Mouse (Mus musculus) embryonic facial prominence, embryonic 15.5 days (tissue): ENCODE data around the gene Nmnat1. TPM values are rescaled to one million over a fixed set of nuclear protein-coding genes. Genes with fewer than 3 reads are reported as not detected.
"Not testable (repeated sequence)": the region's sequence is repeated elsewhere in the genome, so short reads cannot be mapped to it uniquely, and the experiment has no call there.

Source experiments
- ATAC-seq: fragments of 200-750 bp; cut with Nextera tagmentation; 2 replicates; pipeline ENCODE4 v1.8.0; 2017; ENCODE audit warnings: low read depth, moderate TSS enrichment; ENCODE audit not compliant: insufficient number of reproducible peaks, low FRiP score, low TSS enrichment
- H3K27ac ChIP-seq: fragments of 300-500 bp; sonication (generic); replicated peaks from 2 replicates; pipeline ENCODE4 v1.5.1; 2015; ENCODE audit warnings: mild to moderate bottlenecking, inconsistent platforms
- H3K27me3 ChIP-seq: fragments of 300-500 bp; sonication (generic); 2 replicates; pipeline ENCODE4 v1.6.1; 2015; ENCODE audit warnings: inconsistent platforms
- H3K36me3 ChIP-seq: fragments of 300-500 bp; sonication (generic); 2 replicates; pipeline ENCODE4 v1.6.1; 2015; ENCODE audit warnings: mild to moderate bottlenecking, inconsistent platforms
- H3K4me1 ChIP-seq: fragments of 300-500 bp; sonication (generic); 2 replicates; pipeline ENCODE4 v1.6.1; 2015; ENCODE audit warnings: inconsistent platforms
- H3K4me2 ChIP-seq: fragments of 300-500 bp; sonication (generic); replicated peaks from 2 replicates; pipeline ENCODE4 v1.6.1; 2015; ENCODE audit warnings: mild to moderate bottlenecking, inconsistent platforms
- H3K4me3 ChIP-seq: fragments of 300-500 bp; sonication (generic); replicated peaks from 2 replicates; pipeline ENCODE4 v1.5.1; 2015; ENCODE audit warnings: mild to moderate bottlenecking, inconsistent platforms
- H3K9ac ChIP-seq: fragments of 300-500 bp; sonication (generic); 2 replicates; pipeline ENCODE4 v1.6.1; 2015; ENCODE audit warnings: inconsistent platforms
- H3K9me3 ChIP-seq: fragments of 300-500 bp; sonication (generic); replicated peaks from 2 replicates; pipeline ENCODE4 v1.6.1; 2016; ENCODE audit warnings: inconsistent platforms
- WGBS: fragments of 180-500 bp; shearing (Covaris S2); methylation state at CpG from one replicate; pipeline ENCODE4 v1.1.7; 2015; 5-methylcytosine and 5-hydroxymethylcytosine counted together
- polyA plus RNA-seq: library from polyadenylated mRNA; unstranded; fragments of >200 nt; fragmentation: Nextera tagmentation; extraction: Ambion mirVana; gene quantifications from 2 replicates; pipeline ENCODE4 v1.2.1, GENCODE M21; 2015

Gene Nmnat1
- polyA plus RNA-seq, 1 experiment from 2014 or later = 10.9 TPM

GRCm38 (mm10) chr4:149442436-149442835, 42.6 kb downstream of the Nmnat1 start:
- no peaks in the 10 kb centered on the region for H3K36me3 ChIP-seq
- no peak for ATAC-seq
- no peak overlapping the region for H3K4me2 ChIP-seq
- peaks cover 24% of the 10 kb centered on the region for H3K4me1 ChIP-seq
- no peaks in the 10 kb centered on the region for H3K27me3 ChIP-seq
- no peaks in the 10 kb centered on the region for H3K9me3 ChIP-seq
- H3K27ac ChIP-seq = no peak overlapping the region
- no peak overlapping the region for H3K9ac ChIP-seq
- WGBS = 19% methylated on average over 3 of the region's 3 CpGs
- H3K4me3 ChIP-seq = no peak overlapping the region

DNA sequence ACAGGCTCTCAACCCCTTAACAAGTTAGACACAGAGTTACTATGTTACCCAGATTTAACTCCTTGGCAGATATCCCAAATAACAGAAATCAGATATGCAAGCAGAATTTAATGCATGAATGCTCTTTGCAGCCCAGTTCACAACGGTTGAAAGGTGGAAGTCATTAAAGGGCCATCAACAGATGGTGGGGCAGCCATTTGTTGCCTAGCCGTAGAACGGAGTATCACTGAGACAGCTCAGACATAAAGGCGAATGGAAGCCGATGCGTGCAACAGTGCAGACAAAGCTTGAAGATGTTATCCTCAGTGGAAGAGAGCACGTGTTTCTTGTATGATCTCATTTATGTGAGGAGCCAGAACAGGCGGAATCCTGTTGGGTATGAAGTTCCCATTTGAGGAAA, 44.4 kb downstream of the Nmnat1 start:
- Histone ChIP-seq H3K4me3 (no peak overlapping the region), H3K9me3 (no peaks in the 10 kb centered on the region), H3K9ac (no peak overlapping the region), H3K27ac (0 out of 2 replicates have a peak overlapping the region, but pooled peaks have one; percentile 35), H3K27me3 (no peaks in the 10 kb centered on the region), H3K4me2 (no peak overlapping the region), H3K36me3 (no peaks in the 10 kb centered on the region), H3K4me1 (peaks cover 16% of the 10 kb centered on the region)
- WGBS = 25% methylated on average over 8 of the region's 8 CpGs
- ATAC-seq = no peak

DNA sequence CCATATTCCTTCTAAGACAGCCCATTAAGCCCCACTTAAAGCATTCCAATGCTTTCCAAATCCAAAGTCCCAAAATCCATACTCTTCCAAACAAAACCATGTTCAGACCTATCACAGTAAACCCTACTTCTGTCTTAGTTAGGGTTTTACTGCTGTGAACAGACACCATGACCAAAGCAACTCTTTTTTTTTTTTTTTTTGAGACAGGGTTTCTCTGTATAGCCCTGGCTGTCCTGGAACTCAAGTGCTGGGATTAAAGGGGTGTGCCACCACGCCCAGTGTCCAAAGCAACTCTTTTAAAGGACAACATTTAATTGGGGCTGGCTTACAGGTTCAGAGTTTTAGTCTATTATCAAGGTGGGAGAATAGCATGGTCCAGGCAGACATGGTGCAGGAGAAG, 53.1 kb downstream of the Nmnat1 start:
- ATAC-seq, H3K9me3 ChIP-seq, H3K4me1 ChIP-seq, H3K27ac ChIP-seq, H3K4me2 ChIP-seq, H3K9ac ChIP-seq, H3K27me3 ChIP-seq, H3K4me3 ChIP-seq, H3K36me3 ChIP-seq: not testable (repeated sequence)
- 69% methylated on average over 1 of the region's 1 CpGs for WGBS

- Histone ChIP-seq H3K36me3 (no peaks in the 10 kb centered on the region), H3K27ac (no peak overlapping the region), H3K4me3 (no peak overlapping the region), H3K9me3 (no peaks in the 10 kb centered on the region), H3K27me3 (no peaks in the 10 kb centered on the region), H3K9ac (no peak overlapping the region), H3K4me2 (no peak overlapping the region), H3K4me1 (0 out of 2 replicates have a peak, but pooled peaks cover 6% of the 10 kb centered on the region)
- no peak for ATAC-seq
- whole genome bisulfite sequencing = 82% methylated on average over 5 of the region's 5 CpGs
Measured at GRCm38 (mm10) chr4:149429592-149429991, 55.4 kb downstream of the Nmnat1 start.

DNA sequence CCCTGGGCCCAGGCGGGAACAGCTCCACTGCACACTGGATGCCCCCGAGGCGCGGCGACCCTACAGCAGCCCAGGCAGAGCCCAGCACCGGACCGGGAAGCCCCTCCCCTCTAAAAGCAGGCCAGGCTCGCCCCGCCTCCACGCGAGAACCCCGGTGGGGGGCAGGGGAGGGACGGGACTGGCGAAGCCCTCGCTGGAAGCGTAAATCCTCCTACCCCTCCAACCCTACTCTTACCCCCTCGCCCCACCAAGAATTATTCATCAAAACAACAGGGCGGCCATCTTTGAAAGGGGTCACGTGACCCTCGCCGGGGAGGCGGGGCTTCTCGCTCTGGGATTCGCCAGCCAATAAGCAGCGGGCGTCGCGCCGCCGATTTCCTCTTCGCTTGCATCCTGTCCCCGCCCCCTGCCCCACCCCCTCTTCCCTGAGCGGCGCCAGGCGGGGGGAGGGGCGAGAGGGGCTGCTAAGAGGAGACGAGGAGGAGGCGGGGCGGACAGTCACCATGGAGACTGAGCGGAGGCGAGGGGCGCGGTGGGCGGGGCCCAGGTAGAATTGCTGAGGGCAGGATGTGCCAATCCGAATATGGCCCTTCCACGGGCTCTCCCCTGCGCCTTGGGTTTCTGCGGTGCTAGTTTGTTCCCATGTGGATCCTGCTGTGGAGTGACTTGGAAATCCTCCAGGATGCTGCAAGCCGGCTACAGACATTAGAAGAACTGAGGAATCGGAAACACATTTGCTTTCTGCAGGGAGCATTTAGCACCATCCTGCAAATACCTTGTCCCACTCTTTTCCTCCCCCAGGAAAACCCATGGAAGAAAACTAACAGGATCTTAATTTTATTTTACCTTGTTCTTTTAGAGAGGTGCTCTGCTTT, 58.4 kb downstream of the Nmnat1 start, which contains the start of gene Ube4b:
Ube4b (minus strand) TSS at position 425 of the 875 bp plus-strand sequence.
- peak within 1 kb of the TSS; percentile 99 for H3K27ac ChIP-seq
- peak within 1 kb of the TSS; percentile 86 for H3K9ac ChIP-seq
- ATAC-seq = peak; percentile 96
- H3K4me3 ChIP-seq = peak within 1 kb of the TSS; percentile 99
- H3K4me1 ChIP-seq = peaks cover 15% of the 10 kb centered on the region; the same call in 1 of the 2 replicates
- peak within 1 kb of the TSS; percentile 67 for H3K4me2 ChIP-seq
- WGBS = under 1% methylated on average over 46 of the region's 50 CpGs
- no peaks in the 10 kb centered on the region for H3K27me3 ChIP-seq
- H3K9me3 ChIP-seq = no peaks in the 10 kb centered on the region
- no peaks in the 10 kb centered on the region for H3K36me3 ChIP-seq

- no peaks in the 10 kb centered on the region for H3K9me3 ChIP-seq
- H3K4me3 ChIP-seq = peak overlapping the region; percentile 99
- peak overlapping the region; percentile 86 for H3K9ac ChIP-seq
- H3K27ac ChIP-seq = peak overlapping the region; percentile 99
- H3K36me3 ChIP-seq = no peaks in the 10 kb centered on the region
- ATAC-seq = no peak
- H3K4me1 ChIP-seq = peaks cover 17% of the 10 kb centered on the region; the same call in 1 of the 2 replicates
- under 1% methylated on average over 35 of the region's 35 CpGs for WGBS
- peak overlapping the region; percentile 67 for H3K4me2 ChIP-seq
- no peaks in the 10 kb centered on the region for H3K27me3 ChIP-seq
Measured at GRCm38 (mm10) chr4:149425801-149426292, 59.2 kb downstream of the Nmnat1 start.

- Histone ChIP-seq H3K36me3 (no peaks in the 10 kb centered on the region), H3K27me3 (no peaks in the 10 kb centered on the region), H3K9ac (peak overlapping the region; percentile 31; the same call in 1 of the 2 replicates), H3K9me3 (no peaks in the 10 kb centered on the region), H3K27ac (no peak overlapping the region), H3K4me1 (peaks cover 21% of the 10 kb centered on the region), H3K4me3 (peak overlapping the region; percentile 99), H3K4me2 (peak overlapping the region; percentile 67)
- WGBS = under 1% methylated on average over 9 of the region's 9 CpGs
- no peak for ATAC-seq
Measured at GRCm38 (mm10) chr4:149424755-149425154, 60.2 kb downstream of the Nmnat1 start.

- H3K4me3 ChIP-seq = no peak overlapping the region
- H3K36me3 ChIP-seq = no peaks in the 10 kb centered on the region
- no peak overlapping the region for H3K4me2 ChIP-seq
- 61% methylated on average over 5 of the region's 5 CpGs for WGBS
- no peak for ATAC-seq
- H3K4me1 ChIP-seq = peaks cover 51% of the 10 kb centered on the region
- no peaks in the 10 kb centered on the region for H3K27me3 ChIP-seq
- no peak overlapping the region for H3K27ac ChIP-seq
- no peak overlapping the region for H3K9ac ChIP-seq
- H3K9me3 ChIP-seq = no peaks in the 10 kb centered on the region
Measured at GRCm38 (mm10) chr4:149417854-149418365, 67.1 kb downstream of the Nmnat1 start.

Other genes with a start within 250 kb of the Nmnat1 start
- 41.2 and 48.8 TPM in 2 replicates for gene Kif1b, start 177.5 kb downstream of the Nmnat1 start, polyA plus RNA-seq
- gene Ube4b, start 58.5 kb downstream of the Nmnat1 start, polyA plus RNA-seq = 42.5 and 45.8 TPM in 2 replicates
- 0.77 and 1.6 TPM in 2 replicates for gene Rbp7, start 30.2 kb downstream of the Nmnat1 start, polyA plus RNA-seq
- gene Tmem274, start 7.8 kb downstream of the Nmnat1 start, polyA plus RNA-seq = 0.28 and 0.39 TPM in 2 replicates
- gene Lzic, start within 50 bp of the Nmnat1 start, polyA plus RNA-seq = 46.2 and 46.8 TPM in 2 replicates
- gene Ctnnbip1, start 33.0 kb upstream of the Nmnat1 start, polyA plus RNA-seq = 67.8 and 72.7 TPM in 2 replicates
- 64.5 and 71.4 TPM in 2 replicates for gene Clstn1, start 101.3 kb upstream of the Nmnat1 start, polyA plus RNA-seq
- 5.0 and 5.9 TPM in 2 replicates for gene Pik3cd, start 217.4 kb upstream of the Nmnat1 start, polyA plus RNA-seq